Mouse (Mus musculus): ENCODE measurements at regions not wholly inside any gene's neighbourhood (a gene's known extent, or its start where the extent isn't known, plus 50 kb on each side); places are given as distances from the start of the nearest gene placed in this dataset.
"Not testable (repeated sequence)": the region's sequence is repeated elsewhere in the genome, so short reads cannot be mapped to it uniquely, and the experiment has no call there.

- no peaks in the 10 kb centered on the region for H3K27me3 ChIP-seq (ENCODE audit: control insufficient read depth, insufficient read depth, low read length, poor library complexity, severe bottlenecking)
- H3K9ac ChIP-seq (ENCODE audit: low read depth, poor library complexity, severe bottlenecking), result no peak overlapping the region
- no peak for TF ChIP-seq CTCF (IDR thresholded peaks at IDR 0.05; ENCODE audit: low read depth, low read length)
- no peaks in the 10 kb centered on the region for H3K4me1 ChIP-seq (ENCODE audit: control insufficient read depth, insufficient read depth, low read length)
- no peak overlapping the region for H3K4me3 ChIP-seq (ENCODE audit: low read depth, low read length)
- H3K27ac ChIP-seq (ENCODE audit: insufficient read depth, low read length), result no peak overlapping the region
- peaks cover 4% of the 10 kb centered on the region; the same call in 1 of the 2 replicates for H3K9me3 ChIP-seq (replicated peaks; ENCODE audit: control insufficient read depth, insufficient read depth, low read length, poor library complexity, severe bottlenecking)
- H3K36me3 ChIP-seq (ENCODE audit: control insufficient read depth, insufficient read depth, low read length, poor library complexity, severe bottlenecking), result no peaks in the 10 kb centered on the region
Measured at GRCm38 (mm10) chr12:114366276-114366675, 822.6 kb downstream of the Adam6a start.

GRCm38 (mm10) chr12:114378696-114379350 is 835.1 kb downstream of the Adam6a start:
- H3K36me3 ChIP-seq (ENCODE audit: control insufficient read depth, insufficient read depth, low read length, poor library complexity, severe bottlenecking); H3K4me1 ChIP-seq (ENCODE audit: control insufficient read depth, insufficient read depth, low read length); H3K27me3 ChIP-seq (ENCODE audit: control insufficient read depth, insufficient read depth, low read length, poor library complexity, severe bottlenecking); H3K27ac ChIP-seq (ENCODE audit: insufficient read depth, low read length); H3K9me3 ChIP-seq (replicated peaks; ENCODE audit: control insufficient read depth, insufficient read depth, low read length, poor library complexity, severe bottlenecking): not testable (repeated sequence)
- Histone ChIP-seq H3K4me3 (ENCODE audit: low read depth, low read length) (peak overlapping the region; percentile 44), H3K9ac (ENCODE audit: low read depth, poor library complexity, severe bottlenecking) (peak overlapping the region; percentile 20; the same call in 1 of the 2 replicates)

GRCm38 (mm10) chr12:114391447-114391846 is 847.7 kb downstream of the Adam6a start:
- no peaks in the 10 kb centered on the region for H3K4me1 ChIP-seq (ENCODE audit: control insufficient read depth, insufficient read depth, low read length)
- H3K27me3 ChIP-seq (ENCODE audit: control insufficient read depth, insufficient read depth, low read length, poor library complexity, severe bottlenecking), result no peaks in the 10 kb centered on the region
- no peaks in the 10 kb centered on the region for H3K9me3 ChIP-seq (replicated peaks; ENCODE audit: control insufficient read depth, insufficient read depth, low read length, poor library complexity, severe bottlenecking)
- no peak overlapping the region for H3K27ac ChIP-seq (ENCODE audit: insufficient read depth, low read length)
- H3K9ac ChIP-seq (ENCODE audit: low read depth, poor library complexity, severe bottlenecking), result no peak overlapping the region
- no peak overlapping the region for H3K4me3 ChIP-seq (ENCODE audit: low read depth, low read length)
- TF ChIP-seq EP300 (IDR thresholded peaks at IDR 0.05; ENCODE audit: insufficient read depth, low read depth, low read length), result no peak
- no peaks in the 10 kb centered on the region for H3K36me3 ChIP-seq (ENCODE audit: control insufficient read depth, insufficient read depth, low read length, poor library complexity, severe bottlenecking)

GRCm38 (mm10) chr12:114406206-114406605 is 862.5 kb downstream of the Adam6a start:
- no peaks in the 10 kb centered on the region for H3K27me3 ChIP-seq (ENCODE audit: control insufficient read depth, insufficient read depth, low read length, poor library complexity, severe bottlenecking)
- no peaks in the 10 kb centered on the region for H3K4me1 ChIP-seq (ENCODE audit: control insufficient read depth, insufficient read depth, low read length)
- H3K27ac ChIP-seq (ENCODE audit: insufficient read depth, low read length), result no peak overlapping the region
- H3K4me3 ChIP-seq (ENCODE audit: low read depth, low read length), result no peak overlapping the region
- no peaks in the 10 kb centered on the region for H3K9me3 ChIP-seq (replicated peaks; ENCODE audit: control insufficient read depth, insufficient read depth, low read length, poor library complexity, severe bottlenecking)
- H3K36me3 ChIP-seq (ENCODE audit: control insufficient read depth, insufficient read depth, low read length, poor library complexity, severe bottlenecking), result no peaks in the 10 kb centered on the region
- H3K9ac ChIP-seq (ENCODE audit: low read depth, poor library complexity, severe bottlenecking), result no peak overlapping the region
- TF ChIP-seq CTCF (IDR thresholded peaks at IDR 0.05; ENCODE audit: low read depth, low read length), result no peak

GRCm38 (mm10) chr12:114434529-114434928 is 890.8 kb downstream of the Adam6a start:
- Histone ChIP-seq H3K4me1 (ENCODE audit: control insufficient read depth, insufficient read depth, low read length) (no peaks in the 10 kb centered on the region), H3K9me3 (replicated peaks; ENCODE audit: control insufficient read depth, insufficient read depth, low read length, poor library complexity, severe bottlenecking) (no peaks in the 10 kb centered on the region), H3K27ac (ENCODE audit: insufficient read depth, low read length) (no peak overlapping the region), H3K4me3 (ENCODE audit: low read depth, low read length) (no peak overlapping the region), H3K27me3 (ENCODE audit: control insufficient read depth, insufficient read depth, low read length, poor library complexity, severe bottlenecking) (no peaks in the 10 kb centered on the region), H3K36me3 (ENCODE audit: control insufficient read depth, insufficient read depth, low read length, poor library complexity, severe bottlenecking) (no peaks in the 10 kb centered on the region), H3K9ac (ENCODE audit: low read depth, poor library complexity, severe bottlenecking) (no peak overlapping the region)
- TF ChIP-seq EP300 (IDR thresholded peaks at IDR 0.05; ENCODE audit: insufficient read depth, low read depth, low read length), result no peak
- TF ChIP-seq POLR2A (IDR thresholded peaks at IDR 0.05; ENCODE audit: insufficient read depth, low read length), result no peak
- no peak for TF ChIP-seq CTCF (IDR thresholded peaks at IDR 0.05; ENCODE audit: low read depth, low read length)

GRCm38 (mm10) chr12:114462037-114462436 is 918.3 kb downstream of the Adam6a start:
- no peaks in the 10 kb centered on the region for H3K36me3 ChIP-seq (ENCODE audit: control insufficient read depth, insufficient read depth, low read length, poor library complexity, severe bottlenecking)
- H3K27me3 ChIP-seq (ENCODE audit: control insufficient read depth, insufficient read depth, low read length, poor library complexity, severe bottlenecking), result no peaks in the 10 kb centered on the region
- no peak for TF ChIP-seq EP300 (IDR thresholded peaks at IDR 0.05; ENCODE audit: insufficient read depth, low read depth, low read length)
- TF ChIP-seq CTCF (IDR thresholded peaks at IDR 0.05; ENCODE audit: low read depth, low read length), result no peak
- no peak for TF ChIP-seq POLR2A (IDR thresholded peaks at IDR 0.05; ENCODE audit: insufficient read depth, low read length)
- H3K4me1 ChIP-seq (ENCODE audit: control insufficient read depth, insufficient read depth, low read length), result no peaks in the 10 kb centered on the region
- no peak overlapping the region for H3K27ac ChIP-seq (ENCODE audit: insufficient read depth, low read length)
- no peak overlapping the region for H3K9ac ChIP-seq (ENCODE audit: low read depth, poor library complexity, severe bottlenecking)
- H3K4me3 ChIP-seq (ENCODE audit: low read depth, low read length), result no peak overlapping the region
- H3K9me3 ChIP-seq (replicated peaks; ENCODE audit: control insufficient read depth, insufficient read depth, low read length, poor library complexity, severe bottlenecking), result peaks cover 2% of the 10 kb centered on the region; the same call in 1 of the 2 replicates
